Mouse (Mus musculus): ENCODE measurements around the gene Zbtb26.

The Zbtb26 gene

DNA sequence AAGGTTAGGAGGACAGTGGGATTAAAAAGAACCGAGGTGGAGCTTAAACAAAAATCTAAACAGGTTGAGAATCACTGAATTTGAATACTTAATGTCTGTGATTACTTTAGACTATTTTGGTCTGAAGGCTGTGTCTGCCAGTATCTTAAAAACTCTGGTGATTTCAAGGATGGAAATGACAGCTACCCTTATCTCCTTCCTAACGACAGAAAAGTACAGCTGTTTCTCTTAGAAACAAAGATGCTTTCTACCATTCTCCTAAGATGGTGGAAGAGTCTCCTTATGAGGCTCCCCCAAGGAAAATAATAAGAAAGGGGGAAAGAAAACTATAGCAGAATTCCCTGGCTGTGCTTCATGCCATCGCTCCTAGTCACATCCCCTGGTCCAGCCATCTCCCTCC, 21.0 kb downstream of the Zbtb26 start:
- H3K36me3 ChIP-seq (ENCODE audit: insufficient read depth, low read length), result peaks cover 9% of the 10 kb centered on the region; the same call in 1 of the 2 replicates
- peaks cover 19% of the 10 kb centered on the region for H3K4me1 ChIP-seq (replicated peaks; ENCODE audit: low read depth, low read length)
- no peaks in the 10 kb centered on the region for H3K27me3 ChIP-seq (ENCODE audit: insufficient read depth, low read length)
- H3K4me3 ChIP-seq (replicated peaks; ENCODE audit: low read length), result peak overlapping the region; percentile 88
- H3K9me3 ChIP-seq (ENCODE audit: low read length), result no peaks in the 10 kb centered on the region
- TF ChIP-seq POU5F1 (IDR thresholded peaks at IDR 0.05; ENCODE audit: borderline replicate concordance, low read length), result no peak
- TF ChIP-seq CTCF (conservative IDR thresholded peaks at IDR 0.05; ENCODE audit: low read length), result no peak
- no peak for TF ChIP-seq NANOG (IDR thresholded peaks at IDR 0.05; ENCODE audit: borderline replicate concordance, low read length)

GRCm38 (mm10) chr2:37395539-37395938, 47.4 kb downstream of the Zbtb26 start:
- H3K27me3 ChIP-seq (ENCODE audit: insufficient read depth, low read length), result no peaks in the 10 kb centered on the region
- no peak overlapping the region for H3K4me3 ChIP-seq (replicated peaks; ENCODE audit: low read length)
- TF ChIP-seq POU5F1 (IDR thresholded peaks at IDR 0.05; ENCODE audit: borderline replicate concordance, low read length) (no peak), NANOG (IDR thresholded peaks at IDR 0.05; ENCODE audit: borderline replicate concordance, low read length) (no peak), CTCF (conservative IDR thresholded peaks at IDR 0.05; ENCODE audit: low read length) (no peak)
- peaks cover 4% of the 10 kb centered on the region; the same call in 1 of the 2 replicates for H3K4me1 ChIP-seq (replicated peaks; ENCODE audit: low read depth, low read length)
- H3K9me3 ChIP-seq (ENCODE audit: low read length), result no peaks in the 10 kb centered on the region
- peaks cover 57% of the 10 kb centered on the region for H3K36me3 ChIP-seq (ENCODE audit: insufficient read depth, low read length)

- no peaks in the 10 kb centered on the region for H3K27me3 ChIP-seq (ENCODE audit: insufficient read depth, low read length)
- peaks cover 63% of the 10 kb centered on the region for H3K36me3 ChIP-seq (ENCODE audit: insufficient read depth, low read length)
- TF ChIP-seq POU5F1 (IDR thresholded peaks at IDR 0.05; ENCODE audit: borderline replicate concordance, low read length) (no peak), NANOG (IDR thresholded peaks at IDR 0.05; ENCODE audit: borderline replicate concordance, low read length) (no peak), CTCF (conservative IDR thresholded peaks at IDR 0.05; ENCODE audit: low read length) (no peak)
- no peak overlapping the region for H3K4me3 ChIP-seq (replicated peaks; ENCODE audit: low read length)
- no peaks in the 10 kb centered on the region for H3K4me1 ChIP-seq (replicated peaks; ENCODE audit: low read depth, low read length)
- H3K9me3 ChIP-seq (ENCODE audit: low read length), result no peaks in the 10 kb centered on the region
These were observed 60.0 kb downstream of the Zbtb26 start for GRCm38 (mm10) chr2:37382921-37383320.

All from E14TG2a.4 (cell line).